Mouse (Mus musculus): ENCODE measurements around the gene Kdm5c.

The Kdm5c gene

DNA sequence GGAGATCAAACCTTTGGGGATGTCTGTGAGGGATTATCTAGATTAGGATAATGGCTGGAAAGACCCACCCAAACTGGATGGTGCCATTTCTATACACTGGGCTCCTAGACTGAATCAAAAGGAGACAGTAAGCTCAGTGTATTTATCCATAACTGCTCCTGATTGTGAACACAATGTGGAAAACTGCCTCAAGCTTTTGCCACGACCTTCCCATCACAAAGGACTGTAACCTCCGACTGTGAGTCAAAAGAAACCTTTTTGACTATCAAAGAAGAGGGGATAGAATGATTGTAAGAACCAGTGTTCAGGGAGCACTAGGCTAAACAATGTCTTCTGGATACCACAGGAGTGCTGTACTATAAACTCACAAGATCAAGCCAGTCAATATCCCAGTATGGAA is 73.4 kb downstream of the Kdm5c start:
- no peak for DNase-seq

DNA sequence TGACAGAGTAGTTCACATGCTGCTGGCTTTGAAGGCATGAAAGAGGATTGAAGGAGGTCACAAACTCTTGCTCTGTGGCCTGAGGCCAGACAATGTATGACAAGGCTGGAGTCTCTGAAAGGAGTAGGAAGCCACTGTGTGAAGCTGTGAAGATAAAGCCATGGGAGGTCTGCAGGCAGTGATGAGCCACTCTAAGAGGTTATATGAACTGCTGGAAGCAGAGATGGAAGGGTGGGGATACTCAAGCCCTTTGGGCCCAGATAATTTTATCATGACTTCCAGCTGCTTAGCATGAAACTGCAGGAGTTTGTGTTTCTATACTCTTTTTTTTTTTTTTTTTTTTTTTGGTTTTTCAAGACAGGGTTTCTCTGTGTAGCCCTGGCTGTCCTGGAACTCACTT is 74.6 kb downstream of the Kdm5c start:
- DNase-seq: no peak

DNA sequence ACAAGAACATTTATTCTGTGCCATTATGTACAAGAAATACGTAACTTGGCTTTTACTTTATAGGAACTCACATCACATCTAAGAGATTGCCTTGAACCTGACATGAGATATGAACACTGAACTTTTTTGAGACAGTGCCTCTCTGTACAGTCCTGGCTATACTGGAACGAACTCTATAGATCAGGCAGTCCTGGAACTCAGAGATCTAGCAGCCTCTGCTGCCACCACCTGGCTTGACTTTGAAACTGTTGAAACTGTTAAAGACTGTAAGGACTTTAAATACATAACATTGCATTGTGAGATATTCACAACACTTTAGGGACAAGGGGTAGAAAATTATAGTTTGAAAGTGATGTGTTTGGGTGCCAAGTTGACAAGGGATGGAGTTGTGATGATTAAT is 75.1 kb downstream of the Kdm5c start:
- DNase-seq: no peak

DNA sequence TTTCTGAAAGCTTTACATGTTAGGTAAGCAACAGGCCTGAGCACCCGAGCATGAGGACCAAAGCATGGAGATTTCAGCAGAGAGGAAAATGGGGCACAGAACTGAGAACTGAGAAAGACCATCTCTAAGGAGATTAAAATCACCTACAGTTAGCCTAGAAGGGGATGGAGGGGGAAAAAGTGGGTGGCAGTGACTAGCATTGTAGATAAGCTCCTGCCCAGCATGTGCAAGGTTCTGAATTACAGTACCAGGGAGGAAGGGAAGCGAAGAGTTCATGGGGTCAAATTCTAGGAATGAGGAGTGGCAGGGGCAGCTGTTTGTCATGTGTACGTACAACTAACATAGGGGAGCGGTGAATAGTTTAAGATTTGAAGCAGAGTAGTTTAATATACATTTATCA is 87.7 kb downstream of the Kdm5c start:
- DNase-seq: no peak

DNA sequence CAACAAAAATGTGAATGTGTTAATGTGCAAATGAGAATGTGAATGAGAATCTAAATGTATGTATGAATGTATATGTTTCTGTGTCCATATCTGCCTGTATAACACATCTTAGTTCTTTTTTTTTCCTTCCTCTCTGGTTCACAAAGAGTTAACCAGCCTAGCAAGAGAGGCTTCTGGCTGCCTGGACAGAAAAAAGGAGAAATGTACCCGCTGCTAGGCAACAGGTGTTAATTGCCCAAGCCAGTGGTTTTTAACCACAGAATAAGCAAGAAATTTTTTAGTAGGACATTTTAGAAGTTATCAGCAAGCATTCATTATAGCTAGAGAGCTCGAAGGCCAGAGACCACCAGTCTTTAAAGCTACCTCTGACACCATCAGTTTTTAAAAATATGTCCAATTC is 90.0 kb downstream of the Kdm5c start:
- no peak for DNase-seq

DNA sequence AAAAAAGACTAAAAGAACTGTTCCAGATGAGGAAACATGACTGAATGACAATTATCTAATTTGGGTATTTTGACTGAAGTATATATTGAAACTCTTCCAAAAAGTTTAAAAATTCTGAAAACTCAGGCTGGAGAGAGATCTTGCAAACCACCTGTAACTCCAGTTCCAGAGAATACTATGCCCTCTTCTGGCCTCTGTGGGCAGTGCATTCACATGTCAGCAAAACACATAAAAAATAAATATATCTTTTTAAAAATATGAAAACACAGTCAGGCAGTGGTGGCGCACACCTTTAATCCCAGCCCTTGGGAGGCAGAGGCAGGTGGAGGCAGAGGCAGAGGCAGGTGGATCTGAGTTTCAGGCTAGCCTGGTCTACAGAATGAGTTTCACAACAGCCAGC is 90.8 kb downstream of the Kdm5c start:
- DNase-seq: no peak
